Mouse (Mus musculus) MEL (cell line): ENCODE results near the gene Ap1g1. TPM values are rescaled to one million over a fixed set of nuclear protein-coding genes. Genes with fewer than 3 reads are reported as not detected.

Source experiments
- DNase-seq: peaks from one replicate; pipeline ENCODE4 v3.0.0; 2011; ENCODE audit warnings: low read depth, low spot score
- H3K27ac ChIP-seq: 2 replicates; pipeline ENCODE4 v1.5.1; 2012; ENCODE audit warnings: low read depth, mild to moderate bottlenecking, control low read depth, low read length, moderate library complexity; ENCODE audit not compliant: control insufficient read depth
- H3K27me3 ChIP-seq, 2 experiments: fragments of 150-350 bp in 1 of 2; sonication (generic) in 1 of 2; 2 replicates each; pipeline ENCODE4 v1.6.1; 2012; ENCODE audit warnings: low read length in 2 of 2, mild to moderate bottlenecking in 2 of 2, improper control_type of control experiment in 1 of 2, moderate library complexity in 1 of 2; ENCODE audit not compliant: insufficient read depth in 2 of 2, control insufficient read depth in 1 of 2
- H3K36me3 ChIP-seq, 2 experiments: 2 replicates each; pipeline ENCODE4 v1.6.1; 2012 to 2014; ENCODE audit warnings: low read length in 2 of 2, improper control_type of control experiment in 1 of 2, inconsistent platforms in 1 of 2, mild to moderate bottlenecking in 1 of 2; ENCODE audit not compliant: insufficient read depth in 2 of 2, control insufficient read depth in 1 of 2
- H3K4me1 ChIP-seq, 2 experiments: fragments of 150-350 bp in 1 of 2; sonication (generic) in 1 of 2; 2 replicates each; pipeline ENCODE4 v1.6.1; 2012; ENCODE audit warnings: low read length in 2 of 2, improper control_type of control experiment in 1 of 2, mild to moderate bottlenecking in 1 of 2; ENCODE audit not compliant: insufficient read depth in 2 of 2, control insufficient read depth in 1 of 2
- H3K4me3 ChIP-seq, 2 experiments: fragments of 150-350 bp in 1 of 2; sonication (generic) in 1 of 2; 2 replicates each; pipeline ENCODE4 v1.5.1; 2012; ENCODE audit warnings: low read depth in 2 of 2, low read length in 2 of 2, mild to moderate bottlenecking in 2 of 2, moderate library complexity in 2 of 2, control low read depth in 1 of 2, improper control_type of control experiment in 1 of 2; ENCODE audit not compliant: control insufficient read depth in 1 of 2, insufficient read depth in 1 of 2
- H3K79me2 ChIP-seq: 2 replicates; pipeline ENCODE4 v1.6.1; 2012; ENCODE audit warnings: mild to moderate bottlenecking, low read length, moderate library complexity; ENCODE audit not compliant: control insufficient read depth, poor library complexity, insufficient read depth
- H3K9ac ChIP-seq: 2 replicates; pipeline ENCODE4 v1.6.1; 2012; ENCODE audit warnings: low read depth, mild to moderate bottlenecking, control low read depth, low read length, moderate library complexity; ENCODE audit not compliant: control insufficient read depth, poor library complexity, severe bottlenecking
- H3K9me3 ChIP-seq: fragments of 150-350 bp; sonication (generic); replicated peaks from 2 replicates; pipeline ENCODE4 v1.6.1; 2012; ENCODE audit warnings: mild to moderate bottlenecking, low read length, improper control_type of control experiment, moderate library complexity; ENCODE audit not compliant: insufficient read depth
- BHLHE40 ChIP-seq: IDR thresholded peaks from 2 replicates; pipeline ENCODE4 v1.6.1; 2012; ENCODE audit warnings: low read depth, mild to moderate bottlenecking, inconsistent platforms, low read length, improper control_type of control experiment, borderline replicate concordance
- CHD1 ChIP-seq: IDR thresholded peaks from 2 replicates; pipeline ENCODE4 v1.6.1; 2012; ENCODE audit warnings: low read depth, mild to moderate bottlenecking, inconsistent platforms, low read length, improper control_type of control experiment
- CTCF ChIP-seq, 3 experiments: IDR thresholded peaks in 2 of 3; conservative IDR thresholded peaks in 1 of 3; 2 replicates each; pipeline ENCODE4 v1.5.1; 2011 to 2012; ENCODE audit warnings: low read length in 3 of 3, low read depth in 2 of 3, mild to moderate bottlenecking in 2 of 3, improper control_type of control experiment in 1 of 3, inconsistent platforms in 1 of 3, mixed read lengths in 1 of 3, moderate library complexity in 1 of 3; ENCODE audit not compliant: control insufficient read depth in 1 of 3, insufficient read depth in 1 of 3, poor library complexity in 1 of 3, severe bottlenecking in 1 of 3
- ELF1 ChIP-seq: IDR thresholded peaks from 2 replicates; pipeline ENCODE4 v1.6.1; 2014; ENCODE audit warnings: low read depth, mild to moderate bottlenecking, inconsistent platforms, low read length, improper control_type of control experiment, moderate library complexity
- EP300 ChIP-seq, 2 experiments: IDR thresholded peaks; 2 replicates each; pipeline ENCODE4 v1.6.1; 2011; ENCODE audit warnings: improper control_type of control experiment in 2 of 2, low read length in 2 of 2, low read depth in 1 of 2, mild to moderate bottlenecking in 1 of 2
- HCFC1 ChIP-seq: IDR thresholded peaks from 2 replicates; pipeline ENCODE4 v1.6.1; 2012; ENCODE audit warnings: low read depth, mild to moderate bottlenecking, inconsistent platforms, low read length, improper control_type of control experiment, moderate library complexity
- JUND ChIP-seq: IDR thresholded peaks from 2 replicates; pipeline ENCODE4 v1.6.1; 2011; ENCODE audit warnings: low read depth, mild to moderate bottlenecking, improper control_type of control experiment, low read length
- MAFK ChIP-seq: IDR thresholded peaks from 2 replicates; pipeline ENCODE4 v1.6.1; 2011; ENCODE audit warnings: low read depth, mild to moderate bottlenecking, low read length, improper control_type of control experiment, borderline replicate concordance
- MAX ChIP-seq: IDR thresholded peaks from 2 replicates; pipeline ENCODE4 v1.6.1; 2011; ENCODE audit warnings: low read length, improper control_type of control experiment
- MEF2A ChIP-seq: IDR thresholded peaks from 2 replicates; pipeline ENCODE4 v1.6.1; 2014; ENCODE audit warnings: low read depth, mild to moderate bottlenecking, inconsistent platforms, low read length, improper control_type of control experiment; ENCODE audit not compliant: poor library complexity, insufficient replicate concordance, severe bottlenecking; ENCODE audit errors: extremely low read depth
- MXI1 ChIP-seq: IDR thresholded peaks from 2 replicates; pipeline ENCODE4 v1.6.1; 2011; ENCODE audit warnings: mild to moderate bottlenecking, low read depth, low read length, improper control_type of control experiment
- MYB ChIP-seq: IDR thresholded peaks from 2 replicates; pipeline ENCODE4 v1.6.1; 2011; ENCODE audit warnings: mild to moderate bottlenecking, low read depth, low read length, improper control_type of control experiment
- MYC ChIP-seq: IDR thresholded peaks from 2 replicates; pipeline ENCODE4 v1.6.1; 2011; ENCODE audit warnings: low read depth, mild to moderate bottlenecking, low read length, improper control_type of control experiment, moderate library complexity
- POLR2A ChIP-seq, 2 experiments: IDR thresholded peaks; 2 replicates each; pipeline ENCODE4 v1.6.1; 2011 to 2012; ENCODE audit warnings: low read length in 2 of 2, mild to moderate bottlenecking in 2 of 2, control low read depth in 1 of 2, improper control_type of control experiment in 1 of 2, low read depth in 1 of 2, moderate library complexity in 1 of 2; ENCODE audit not compliant: control insufficient read depth in 1 of 2, insufficient read depth in 1 of 2, poor library complexity in 1 of 2
- POLR2AphosphoS2 ChIP-seq: IDR thresholded peaks from 2 replicates; pipeline ENCODE4 v1.6.1; 2011; ENCODE audit warnings: low read length, improper control_type of control experiment
- POLR2AphosphoS5 ChIP-seq: IDR thresholded peaks from 2 replicates; pipeline ENCODE4 v1.6.1; 2012; ENCODE audit warnings: low read depth, borderline replicate concordance, mild to moderate bottlenecking, inconsistent platforms, low read length, moderate library complexity, mixed read lengths
- RAD21 ChIP-seq: IDR thresholded peaks from 2 replicates; pipeline ENCODE4 v1.6.1; 2011; ENCODE audit warnings: mild to moderate bottlenecking, low read depth, low read length, improper control_type of control experiment
- RCOR1 ChIP-seq: IDR thresholded peaks from 2 replicates; pipeline ENCODE4 v1.6.1; 2012; ENCODE audit warnings: low read depth, mild to moderate bottlenecking, inconsistent platforms, low read length, improper control_type of control experiment
- SIN3A ChIP-seq: IDR thresholded peaks from 2 replicates; pipeline ENCODE4 v1.6.1; 2012; ENCODE audit warnings: low read length, improper control_type of control experiment, inconsistent platforms
- SMC3 ChIP-seq: IDR thresholded peaks from 2 replicates; pipeline ENCODE4 v1.6.1; 2011; ENCODE audit warnings: low read depth, low read length, improper control_type of control experiment
- TCF12 ChIP-seq: IDR thresholded peaks from 2 replicates; pipeline ENCODE4 v1.6.1; 2014; ENCODE audit warnings: low read depth, mild to moderate bottlenecking, inconsistent platforms, low read length, improper control_type of control experiment, moderate library complexity
- USF1 ChIP-seq: IDR thresholded peaks from 2 replicates; pipeline ENCODE4 v1.6.1; 2014; ENCODE audit warnings: low read depth, mild to moderate bottlenecking, inconsistent platforms, low read length, improper control_type of control experiment, moderate library complexity
- USF2 ChIP-seq, 2 experiments: IDR thresholded peaks; 2 replicates each; pipeline ENCODE4 v1.6.1; 2011 to 2012; ENCODE audit warnings: improper control_type of control experiment in 2 of 2, low read length in 2 of 2, borderline replicate concordance in 1 of 2, inconsistent platforms in 1 of 2, low read depth in 1 of 2, mild to moderate bottlenecking in 1 of 2; ENCODE audit not compliant: insufficient read depth in 1 of 2
- ZMIZ1 ChIP-seq: IDR thresholded peaks from 2 replicates; pipeline ENCODE4 v1.6.1; 2012; ENCODE audit warnings: low read depth, mild to moderate bottlenecking, inconsistent platforms, low read length, improper control_type of control experiment, moderate library complexity
- polyA plus RNA-seq, 2 experiments: library from polyadenylated mRNA; stranded (reverse) in 1 of 2; unstranded in 1 of 2; fragments of >175 nt in 1 of 2; fragments of >200 nt in 1 of 2; gene quantifications; 2 replicates each; pipeline versions ENCODE4 v1.2.1 to v1.2.4; 2012; ENCODE audit warnings: low replicate concordance in 2 of 2, low read depth in 1 of 2; ENCODE audit not compliant: insufficient read length in 2 of 2, insufficient read depth in 1 of 2, missing spikeins in 1 of 2
- total RNA-seq: library from RNA; depleted of rRNA; stranded (reverse); fragments of 300-350 nt; gene quantifications from 2 replicates; pipeline ENCODE4 v1.2.3, GENCODE M21; 2012

Ap1g1 gene
- total and polyA plus RNA-seq, 3 experiments = 34.6 to 456 (median 46.6) TPM

DNA sequence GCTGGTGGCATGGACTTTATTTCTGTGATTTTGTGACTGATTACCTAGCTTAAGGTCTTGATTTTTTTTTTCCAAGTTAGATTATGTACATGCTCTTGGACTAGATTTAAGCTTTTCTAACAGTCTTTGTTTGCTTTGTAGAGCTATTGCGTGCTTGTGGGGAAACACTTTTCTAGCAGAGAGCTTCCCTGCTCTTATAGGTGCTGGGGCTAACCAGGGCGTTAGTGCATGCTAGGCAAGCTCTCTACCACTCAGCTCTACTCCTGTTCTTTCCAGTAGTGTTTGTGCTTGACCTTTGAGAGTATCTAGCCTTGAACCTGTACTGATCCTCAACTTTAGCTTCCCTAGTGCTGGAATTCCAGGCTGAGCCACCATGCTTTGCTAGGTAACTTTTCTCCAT, 22.0 kb downstream of the Ap1g1 start:
- TF ChIP-seq ELF1 (no peak), POLR2AphosphoS5 (no peak), CHD1 (no peak), POLR2AphosphoS2 (no peak), RCOR1 (no peak), TCF12 (no peak), MAFK (no peak), HCFC1 (no peak), POLR2A (IDR thresholded peaks at IDR 0.05; ENCODE audit: control insufficient read depth in 1 of 2, insufficient read depth in 1 of 2, low read depth in 1 of 2, low read length in 2 of 2, poor library complexity in 1 of 2) (no peak)
- TF ChIP-seq, all 39 proteins: peak for 0
- Histone ChIP-seq H3K4me3 (no peak overlapping the region), H3K36me3 (peaks cover 0 to 12% of the 10 kb centered on the region in 2 experiments; a peak in 2 of 4 replicates), H3K4me1 (no peaks in the 10 kb centered on the region), H3K79me2 (peaks cover 34% of the 10 kb centered on the region), H3K9me3 (no peaks in the 10 kb centered on the region), H3K27me3 (no peaks in the 10 kb centered on the region), H3K27ac (no peak overlapping the region), H3K9ac (no peak overlapping the region)
- DNase-seq = no peak

DNA sequence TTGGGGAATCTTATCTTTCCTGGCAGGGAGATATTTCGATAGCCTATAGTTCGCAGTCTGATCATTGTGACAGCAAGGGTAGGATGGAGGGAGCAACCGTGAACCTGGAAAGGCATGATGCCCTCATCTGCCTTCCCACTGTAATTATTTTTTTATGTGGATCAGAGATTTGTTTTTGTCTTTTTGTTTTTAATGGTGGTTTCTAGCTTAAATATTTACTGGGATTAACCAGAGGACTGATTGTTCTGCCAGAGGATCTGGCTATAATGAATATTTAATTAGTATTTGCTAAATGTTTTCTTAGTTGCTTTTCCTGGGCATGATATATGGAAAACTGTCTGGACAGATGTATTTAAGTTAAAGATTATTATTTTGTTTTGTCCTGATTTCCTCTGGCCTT, 24.9 kb downstream of the Ap1g1 start:
- no peaks in the 10 kb centered on the region for H3K27me3 ChIP-seq
- H3K9ac ChIP-seq = no peak overlapping the region
- no peaks in the 10 kb centered on the region for H3K9me3 ChIP-seq
- H3K4me3 ChIP-seq = no peak overlapping the region
- peaks cover 0 to 10% of the 10 kb centered on the region in 2 experiments; a peak in 3 of 4 replicates for H3K36me3 ChIP-seq
- no peak for DNase-seq
- no peak overlapping the region for H3K27ac ChIP-seq
- TF ChIP-seq JUND (no peak), POLR2AphosphoS5 (no peak), SIN3A (no peak), EP300 (IDR thresholded peaks at IDR 0.05; ENCODE audit: low read depth in 1 of 2, low read length in 2 of 2) (no peak), MAX (no peak), TCF12 (no peak), POLR2A (IDR thresholded peaks at IDR 0.05; ENCODE audit: control insufficient read depth in 1 of 2, insufficient read depth in 1 of 2, low read depth in 1 of 2, low read length in 2 of 2, poor library complexity in 1 of 2) (no peak), RCOR1 (no peak)
- peaks cover 28% of the 10 kb centered on the region for H3K79me2 ChIP-seq
- H3K4me1 ChIP-seq = no peaks in the 10 kb centered on the region

DNA sequence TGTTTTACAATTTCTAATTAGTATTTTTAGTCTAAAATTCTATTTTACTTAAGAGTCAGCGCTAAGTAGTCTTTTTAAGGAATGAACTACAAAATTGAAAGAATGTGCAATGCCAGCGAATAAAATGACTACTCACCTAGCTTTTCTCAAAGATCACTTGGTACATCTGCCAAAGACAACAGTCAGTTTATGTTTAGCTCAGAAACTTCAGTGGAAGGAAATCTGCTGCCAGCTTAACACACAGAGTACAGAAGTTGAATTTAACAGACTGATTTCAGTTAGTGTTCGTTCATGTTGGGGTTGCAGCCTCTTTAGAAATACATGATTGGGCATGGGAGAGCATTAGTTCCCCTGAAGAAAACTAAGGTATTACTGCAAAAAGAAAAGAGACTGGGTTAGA, 25.4 kb downstream of the Ap1g1 start:
- no peak overlapping the region for H3K9ac ChIP-seq

More for the DNA sequence above, 25.4 kb downstream of the Ap1g1 start:
- Histone ChIP-seq H3K36me3 (peaks cover 0 to 12% of the 10 kb centered on the region in 2 experiments; a peak in 3 of 4 replicates), H3K27ac (no peak overlapping the region), H3K27me3 (no peaks in the 10 kb centered on the region), H3K9me3 (no peaks in the 10 kb centered on the region), H3K4me3 (no peak overlapping the region), H3K79me2 (peaks cover 25% of the 10 kb centered on the region), H3K4me1 (no peaks in the 10 kb centered on the region)
- DNase-seq = no peak
- TF ChIP-seq BHLHE40 = no peak
- TF ChIP-seq USF1 = no peak
- no peak for TF ChIP-seq SIN3A
- no peak for TF ChIP-seq MEF2A
- TF ChIP-seq CHD1 = no peak
- no peak for TF ChIP-seq MYB
- no peak for TF ChIP-seq MXI1
- no peak for TF ChIP-seq SMC3
- TF ChIP-seq POLR2AphosphoS5 = no peak
- TF ChIP-seq RAD21 = no peak
- TF ChIP-seq TCF12 = no peak
- TF ChIP-seq CTCF (IDR thresholded peaks at IDR 0.05 in 2 of 3, conservative IDR thresholded peaks at IDR 0.05 in 1 of 3; ENCODE audit: control insufficient read depth in 1 of 3, insufficient read depth in 1 of 3, low read depth in 2 of 3, low read length in 3 of 3, poor library complexity in 1 of 3, severe bottlenecking in 1 of 3) = no peak
- TF ChIP-seq USF2 (IDR thresholded peaks at IDR 0.05; ENCODE audit: borderline replicate concordance in 1 of 2, insufficient read depth in 1 of 2, low read depth in 1 of 2, low read length in 2 of 2) = no peak
- TF ChIP-seq MYC = no peak
- no peak for TF ChIP-seq ZMIZ1
- TF ChIP-seq, all 39 proteins: peak for 0
